Mouse (Mus musculus) cerebellum, adult 2 months (tissue): ENCODE data around the gene Bhlhe41. TPM values are rescaled to one million over a fixed set of nuclear protein-coding genes. Genes with fewer than 3 reads are reported as not detected.

Source experiments
- DNase-seq, 2 experiments: peaks; one replicate each; pipeline ENCODE4 v3.0.0; 2021
- H3K27ac ChIP-seq: fragments of 200-500 bp; 2 replicates; pipeline ENCODE4 v1.5.1; 2012; ENCODE audit warnings: low read length, control low read depth, inconsistent platforms; ENCODE audit not compliant: insufficient read depth
- H3K27me3 ChIP-seq: fragments of 200-500 bp; 2 replicates; pipeline ENCODE4 v1.6.1; 2012; ENCODE audit warnings: inconsistent platforms, mild to moderate bottlenecking, low read length, moderate library complexity; ENCODE audit not compliant: control insufficient read depth, insufficient read depth
- H3K4me1 ChIP-seq: fragments of 200-500 bp; 2 replicates; pipeline ENCODE4 v1.6.1; 2011; ENCODE audit warnings: low read length; ENCODE audit not compliant: control insufficient read depth, insufficient read depth
- H3K4me3 ChIP-seq: fragments of 200-500 bp; replicated peaks from 2 replicates; pipeline ENCODE3; 2011; ENCODE audit warnings: mild to moderate bottlenecking, low read depth, low read length, control low read depth; ENCODE audit not compliant: insufficient read depth
- CTCF ChIP-seq: fragments of 200-500 bp; IDR thresholded peaks from 2 replicates; pipeline ENCODE4 v1.5.1; 2011; ENCODE audit warnings: low read depth, mild to moderate bottlenecking, control low read depth, low read length, moderate library complexity, borderline replicate concordance; ENCODE audit not compliant: insufficient read depth
- POLR2A ChIP-seq: fragments of 200-500 bp; IDR thresholded peaks from 2 replicates; pipeline ENCODE4 v1.6.1; 2011; ENCODE audit warnings: low read length, control low read depth, borderline replicate concordance; ENCODE audit not compliant: insufficient read depth
- WGBS: fragments of 180-500 bp; shearing (Covaris S2); methylation state at CpG from one replicate; pipeline ENCODE4 v1.1.7; 2018; 5-methylcytosine and 5-hydroxymethylcytosine counted together
- polyA plus RNA-seq: library from polyadenylated mRNA; depleted of rRNA; stranded (reverse); fragments of >200 nt; gene quantifications from 2 replicates; pipeline ENCODE4 v1.2.3, GENCODE M21; 2012

Gene Bhlhe41
- polyA plus RNA-seq, 1 experiment = 35.0 TPM

GRCm38 (mm10) chr6:145883668-145884067 is 18.3 kb upstream of the Bhlhe41 start:
- Histone ChIP-seq H3K4me3 (no peak overlapping the region), H3K4me1 (no peaks in the 10 kb centered on the region), H3K27ac (no peak overlapping the region), H3K27me3 (no peaks in the 10 kb centered on the region)
- TF ChIP-seq CTCF (no peak), POLR2A (no peak)
- 88% methylated on average over 4 of the region's 4 CpGs for WGBS
- no peak for DNase-seq

GRCm38 (mm10) chr6:145883010-145883409 is 17.7 kb upstream of the Bhlhe41 start:
- WGBS = 93% methylated on average over 1 of the region's 1 CpGs
- DNase-seq = no peak
- Histone ChIP-seq H3K27ac (no peak overlapping the region), H3K4me1 (no peaks in the 10 kb centered on the region), H3K27me3 (no peaks in the 10 kb centered on the region), H3K4me3 (no peak overlapping the region)
- TF ChIP-seq POLR2A (no peak), CTCF (no peak)

- no peak for DNase-seq
- Histone ChIP-seq H3K4me3 (no peak overlapping the region), H3K27me3 (no peaks in the 10 kb centered on the region), H3K4me1 (0 out of 2 replicates have a peak, but pooled peaks cover 4% of the 10 kb centered on the region), H3K27ac (no peak overlapping the region)
- WGBS = 81% methylated on average over 5 of the region's 5 CpGs
- TF ChIP-seq CTCF (no peak), POLR2A (no peak)
These were observed 15.3 kb upstream of the Bhlhe41 start for GRCm38 (mm10) chr6:145880609-145881008.

GRCm38 (mm10) chr6:145876986-145877735 is 11.8 kb upstream of the Bhlhe41 start:
- H3K4me1 ChIP-seq = 0 out of 2 replicates have a peak, but pooled peaks cover 4% of the 10 kb centered on the region
- no peak overlapping the region for H3K4me3 ChIP-seq
- 61% methylated on average over 9 of the region's 9 CpGs for whole genome bisulfite sequencing
- TF ChIP-seq POLR2A = no peak
- TF ChIP-seq CTCF = no peak
- peak in 1 of 2 experiments; percentile 26 for DNase-seq
- H3K27ac ChIP-seq = no peak overlapping the region
- no peaks in the 10 kb centered on the region for H3K27me3 ChIP-seq

- Histone ChIP-seq H3K27me3 (no peaks in the 10 kb centered on the region), H3K4me1 (peaks cover 7% of the 10 kb centered on the region; the same call in 1 of the 2 replicates), H3K4me3 (no peak overlapping the region), H3K27ac (no peak overlapping the region)
- no peak for DNase-seq
- WGBS = 79% methylated on average over 8 of the region's 8 CpGs
- TF ChIP-seq POLR2A (no peak), CTCF (no peak)
These were observed 8.0 kb upstream of the Bhlhe41 start for GRCm38 (mm10) chr6:145873354-145873753.

GRCm38 (mm10) chr6:145872010-145872409 is 6.7 kb upstream of the Bhlhe41 start:
- no peak for TF ChIP-seq CTCF
- TF ChIP-seq POLR2A = no peak
- Histone ChIP-seq H3K4me1 (peaks cover 4% of the 10 kb centered on the region; the same call in 1 of the 2 replicates), H3K27me3 (no peaks in the 10 kb centered on the region), H3K27ac (no peak overlapping the region), H3K4me3 (no peak overlapping the region)
- DNase-seq = no peak
- 86% methylated on average over 7 of the region's 7 CpGs for WGBS

- no peak for DNase-seq
- no peak overlapping the region for H3K4me3 ChIP-seq
- H3K27me3 ChIP-seq = no peaks in the 10 kb centered on the region
- TF ChIP-seq POLR2A (no peak), CTCF (no peak)
- 34% methylated on average over 4 of the region's 4 CpGs for WGBS
- H3K27ac ChIP-seq = no peak overlapping the region
- peaks cover 3% of the 10 kb centered on the region; the same call in 1 of the 2 replicates for H3K4me1 ChIP-seq
These were observed 5.6 kb upstream of the Bhlhe41 start for GRCm38 (mm10) chr6:145870991-145871390.

GRCm38 (mm10) chr6:145867111-145867510 is 1.8 kb upstream of the Bhlhe41 start:
- no peaks in the 10 kb centered on the region for H3K27me3 ChIP-seq
- no peak for TF ChIP-seq CTCF
- no peak for TF ChIP-seq POLR2A
- H3K27ac ChIP-seq = no peak overlapping the region
- WGBS = 58% methylated on average over 3 of the region's 3 CpGs
- DNase-seq = no peak
- H3K4me1 ChIP-seq = peaks cover 3% of the 10 kb centered on the region; the same call in 1 of the 2 replicates
- H3K4me3 ChIP-seq = no peak overlapping the region
